Mouse (Mus musculus): ENCODE measurements around the gene Tmem238.
"Not testable (repeated sequence)": the region's sequence is repeated elsewhere in the genome, so short reads cannot be mapped to it uniquely, and the experiment has no call there.

Tmem238 gene

DNA sequence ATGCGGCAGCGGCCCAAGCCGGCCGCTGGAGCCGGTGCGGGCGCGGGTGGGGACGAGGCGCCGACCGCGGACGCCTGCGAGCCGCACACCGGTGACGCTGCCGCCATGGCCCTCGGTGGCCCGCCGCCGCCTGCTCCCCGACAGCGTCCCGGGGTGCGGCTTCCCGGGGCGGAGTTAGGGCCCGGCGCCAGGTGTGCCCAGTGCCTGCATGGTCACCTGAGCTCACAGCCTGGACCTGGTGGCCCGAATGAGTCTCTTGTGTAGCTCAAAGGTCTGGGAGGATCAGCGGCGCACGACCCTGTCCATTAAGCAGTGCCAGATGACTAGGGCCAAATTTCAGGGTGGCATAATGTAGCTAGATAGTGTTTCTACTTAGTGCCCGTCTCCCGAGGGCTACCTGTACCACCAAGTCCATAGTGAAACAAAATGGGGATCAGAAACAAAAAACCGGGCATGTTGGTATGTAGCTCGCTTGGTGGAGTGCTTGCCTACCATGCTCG, at the start of gene Tmem238:
Tmem238 (minus strand) TSS at position 221 of the 500 bp plus-strand sequence.
- peak; percentile 32 for DNase-seq (ENCODE audit: low spot score)

DNA sequence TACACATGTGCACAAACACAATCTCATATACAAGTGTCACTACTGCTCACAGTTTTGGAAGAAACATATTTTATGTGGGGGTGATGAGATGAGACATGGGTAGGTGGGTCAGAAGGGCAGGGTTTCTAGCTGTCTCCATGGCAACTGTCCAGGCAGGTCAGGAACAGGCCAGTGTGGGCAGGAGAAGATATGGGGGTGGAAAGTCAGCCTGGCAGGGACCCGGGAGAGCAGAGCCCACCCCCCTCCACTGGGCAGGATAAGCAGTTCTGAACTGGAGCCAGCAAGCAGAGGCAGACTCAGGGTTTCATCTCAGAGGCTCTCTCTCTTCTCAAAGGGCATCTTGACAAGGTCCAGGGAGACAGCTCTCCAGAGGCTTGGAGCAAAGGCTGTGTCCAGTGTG, 48.2 kb upstream of the Tmem238 start:
- DNase-seq (ENCODE audit: low spot score) = no peak

DNA sequence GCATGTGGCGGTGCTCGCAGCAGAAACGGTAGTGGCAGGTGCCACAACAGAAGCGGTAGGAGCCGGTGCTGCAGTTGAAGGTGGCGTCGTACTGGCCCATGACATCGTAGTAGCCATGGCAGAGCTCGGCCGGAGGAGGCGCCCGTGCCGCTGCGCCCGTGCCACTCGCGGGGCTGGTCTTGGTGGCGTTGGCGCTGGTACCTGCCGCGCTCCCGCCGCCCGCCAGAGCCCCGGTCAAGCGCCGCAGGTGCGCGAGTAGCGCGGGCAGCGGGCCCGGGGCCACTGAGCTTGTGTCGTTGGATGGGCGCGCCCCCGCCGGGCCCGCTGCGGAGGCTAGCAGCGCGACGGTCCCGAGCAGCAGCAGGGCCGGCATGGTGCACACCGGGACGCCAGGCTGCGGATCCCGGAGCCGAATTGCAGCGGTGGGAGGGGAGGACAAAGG, 46.9 kb upstream of the Tmem238 start:
- peak; percentile 80 for DNase-seq (ENCODE audit: low spot score)

DNA sequence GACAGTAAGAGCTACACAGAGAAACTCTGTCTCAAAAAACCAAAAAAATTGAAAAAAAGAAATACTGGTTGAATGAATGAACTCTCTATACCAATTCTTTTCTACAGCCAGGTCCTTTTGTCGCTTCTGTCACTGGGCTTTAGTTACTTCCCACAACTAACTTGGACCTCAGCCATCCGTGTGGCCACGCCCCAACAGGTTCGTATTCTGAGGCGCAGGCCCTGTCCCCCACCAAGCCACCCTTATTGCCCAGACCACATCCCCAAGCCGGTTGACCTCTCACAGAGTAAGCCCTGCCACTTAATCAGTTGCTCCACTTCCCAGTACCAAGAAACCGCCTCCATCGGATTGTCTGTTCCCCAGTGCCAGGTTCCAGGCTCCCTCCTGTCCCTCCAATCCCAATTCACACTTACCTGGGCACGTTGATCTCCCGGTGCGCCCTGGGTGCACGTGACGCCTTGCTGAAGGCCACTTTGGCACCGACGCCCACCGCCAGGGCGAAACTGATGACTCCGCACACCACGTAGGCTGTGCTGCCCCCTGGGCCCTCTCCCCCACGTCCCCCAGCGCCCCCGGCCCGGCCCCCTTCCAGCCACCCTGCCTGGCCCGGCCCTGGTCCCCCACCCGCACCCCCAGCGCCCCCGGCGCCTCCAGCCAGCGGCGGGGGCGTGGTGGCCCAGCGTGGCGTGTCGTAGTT, 46.3 kb upstream of the Tmem238 start:
- DNase-seq (ENCODE audit: low spot score) = no peak

DNA sequence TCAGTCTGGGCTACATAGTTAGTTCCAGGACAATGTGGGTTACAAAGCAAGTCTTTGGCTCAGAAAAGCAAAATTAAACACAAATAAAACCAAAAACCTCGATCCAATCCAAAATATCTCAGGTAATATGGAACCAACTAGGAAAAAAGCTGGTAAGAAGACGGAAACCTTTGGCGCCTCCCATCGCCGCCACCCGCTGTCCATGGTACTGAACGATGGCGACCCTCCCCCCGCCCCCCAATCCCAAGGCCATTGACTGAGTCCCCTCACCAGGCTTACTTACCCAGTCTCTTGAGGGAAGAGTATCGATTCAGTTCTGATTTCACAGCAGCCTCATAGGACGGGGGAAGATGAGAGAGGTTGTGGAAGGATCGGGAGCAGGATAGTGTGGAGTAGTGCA, 41.0 kb upstream of the Tmem238 start:
- peak; percentile 40 for DNase-seq (ENCODE audit: low spot score)

DNA sequence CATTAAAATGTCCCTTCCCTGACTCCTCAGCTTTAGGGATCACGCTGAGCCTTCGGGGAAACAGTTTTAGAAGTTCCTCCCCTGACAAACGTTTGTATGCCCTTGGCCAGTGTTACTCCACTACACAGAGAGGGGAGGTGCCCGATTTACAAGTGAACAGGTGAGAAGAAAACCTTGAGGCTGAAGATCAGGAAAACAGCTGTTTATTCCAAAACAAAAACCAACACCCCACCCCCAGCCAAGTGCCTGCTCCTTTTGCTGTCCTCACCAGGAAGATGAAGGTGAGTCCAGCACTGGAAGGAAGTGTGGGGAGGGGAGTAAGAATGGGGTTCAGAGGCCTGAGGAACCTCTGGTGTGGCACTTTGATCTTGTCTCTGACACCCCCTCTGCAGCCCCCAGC, 35.9 kb upstream of the Tmem238 start:
- DNase-seq (ENCODE audit: low spot score) = no peak

DNA sequence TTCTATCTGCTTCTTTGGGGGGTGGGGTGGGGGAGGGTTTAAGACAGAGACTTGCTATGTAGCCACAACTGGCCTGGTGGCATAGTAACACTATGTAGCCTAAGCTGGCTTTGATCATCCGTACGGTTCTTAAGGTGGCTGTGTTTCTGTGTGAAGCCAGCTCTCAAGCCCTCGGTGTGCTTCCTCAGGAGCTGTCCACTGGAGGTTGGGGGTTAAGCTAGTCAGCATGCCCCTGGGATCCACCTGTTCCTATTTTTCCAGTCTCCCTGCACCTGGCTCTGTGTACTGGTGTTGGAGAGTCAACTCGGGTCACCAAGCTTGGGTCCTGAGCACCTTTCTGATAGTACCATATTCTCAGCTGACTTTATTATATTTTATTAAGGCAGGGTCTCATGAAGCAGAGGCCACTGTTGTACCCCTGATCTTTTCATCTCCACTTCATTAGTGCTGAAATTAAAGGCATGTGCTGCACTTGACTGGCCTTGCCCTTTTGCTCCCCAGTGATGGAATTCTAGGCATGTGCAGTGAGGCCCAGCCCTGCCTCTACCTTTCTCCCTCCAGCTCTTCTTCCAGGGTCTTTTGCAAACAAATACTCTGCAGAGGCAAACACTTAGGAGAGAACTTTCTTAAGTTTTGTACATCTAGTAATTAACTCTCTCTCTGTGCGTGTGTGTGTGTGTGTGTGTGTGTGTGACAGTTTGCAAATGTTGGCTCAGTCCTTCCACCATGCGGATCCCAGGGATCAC, 32.9 kb upstream of the Tmem238 start:
- no peak for DNase-seq (ENCODE audit: low spot score)

DNA sequence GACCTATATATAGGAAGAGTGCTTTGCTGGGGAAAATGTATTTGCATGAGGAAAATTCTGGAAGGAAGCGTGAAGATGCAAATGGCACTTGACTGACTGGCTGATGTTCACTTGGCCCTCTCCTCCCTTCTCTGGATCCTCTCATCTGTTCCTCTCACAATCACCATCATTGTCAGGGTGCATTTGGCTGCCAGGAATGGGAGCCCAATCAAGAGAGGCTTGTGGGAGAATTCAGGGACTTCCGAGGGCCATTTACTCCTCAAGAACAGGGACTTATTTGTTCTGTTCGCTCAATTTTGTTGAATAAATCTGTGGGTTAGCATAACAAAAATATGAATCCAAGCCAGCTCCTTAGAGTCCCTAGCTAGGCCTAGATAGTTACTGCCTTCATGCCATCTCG, 32.2 kb upstream of the Tmem238 start:
- DNase-seq (ENCODE audit: low spot score) = no peak

DNA sequence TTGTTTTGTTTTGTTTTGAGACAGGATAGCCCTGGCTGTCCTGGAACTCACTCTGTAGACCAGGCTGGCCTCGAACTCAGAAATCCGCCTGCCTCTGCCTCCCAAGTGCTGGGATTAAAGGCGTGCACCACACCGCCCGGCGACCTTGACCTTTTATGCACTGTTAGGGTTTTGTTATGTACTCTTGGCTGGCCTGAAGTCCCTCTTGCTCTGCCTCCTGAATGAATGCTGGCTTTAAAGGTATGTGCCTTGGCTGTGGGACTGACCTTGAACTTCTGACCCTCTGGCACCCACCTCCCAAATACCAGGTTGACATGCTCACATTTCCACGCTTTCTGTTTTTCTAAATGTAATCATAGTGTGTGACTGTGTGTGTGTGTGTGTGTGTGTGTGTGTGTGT, 31.5 kb upstream of the Tmem238 start:
- not testable (repeated sequence) for DNase-seq (ENCODE audit: low spot score)

DNA sequence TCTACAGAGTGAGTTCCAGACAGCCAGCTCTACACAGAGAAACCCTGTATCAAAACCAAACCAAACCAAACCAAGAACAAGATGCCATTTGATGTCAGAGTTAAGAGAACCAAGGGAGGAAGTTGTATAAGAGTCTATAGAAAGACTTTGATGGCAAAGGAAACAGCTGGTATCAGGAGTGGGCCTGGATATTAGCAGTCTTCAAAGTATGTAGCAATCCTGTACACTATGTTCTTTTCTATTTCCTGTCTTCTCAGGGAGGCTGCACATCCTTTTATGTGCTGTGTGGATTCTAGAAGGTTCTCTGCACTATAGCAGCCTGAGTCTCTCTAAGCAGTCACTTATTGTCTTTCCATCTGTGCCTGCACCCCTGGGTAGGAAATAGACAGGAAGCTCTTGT, 27.1 kb upstream of the Tmem238 start:
- DNase-seq (ENCODE audit: low spot score) = no peak

DNA sequence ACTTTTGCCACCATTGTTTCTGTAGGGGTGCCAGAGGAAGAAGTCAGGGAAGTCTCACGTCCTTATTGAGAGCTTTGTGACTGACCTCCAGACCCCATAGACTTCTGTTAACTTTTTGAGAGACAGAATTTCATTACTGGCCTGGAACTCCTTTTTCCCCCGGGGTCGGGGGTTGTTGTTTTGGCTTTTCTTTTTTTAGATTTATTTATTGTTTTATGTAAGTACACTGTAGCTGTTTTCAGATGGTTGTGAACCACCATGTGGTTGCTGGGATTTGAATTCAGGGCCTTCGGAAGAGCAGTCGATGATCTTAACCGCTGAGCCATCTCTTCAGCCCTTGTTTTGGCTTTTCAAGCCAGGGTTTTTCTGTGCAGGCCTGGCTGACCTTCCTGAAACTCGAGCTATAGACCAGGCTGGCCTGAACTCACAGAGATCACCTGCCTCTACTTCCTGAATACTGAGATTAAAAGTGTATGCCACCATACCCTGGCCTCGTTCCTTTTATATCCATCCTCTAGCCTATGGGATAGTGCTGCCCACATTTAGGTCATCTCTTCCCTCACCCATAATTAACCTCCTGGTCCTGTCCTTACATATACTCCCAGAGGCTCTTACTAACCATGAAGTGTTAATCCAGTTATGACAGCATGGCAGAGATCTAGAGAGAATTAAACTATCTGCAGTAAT, 23.8 kb upstream of the Tmem238 start:
- DNase-seq (ENCODE audit: low spot score) = no peak

DNA sequence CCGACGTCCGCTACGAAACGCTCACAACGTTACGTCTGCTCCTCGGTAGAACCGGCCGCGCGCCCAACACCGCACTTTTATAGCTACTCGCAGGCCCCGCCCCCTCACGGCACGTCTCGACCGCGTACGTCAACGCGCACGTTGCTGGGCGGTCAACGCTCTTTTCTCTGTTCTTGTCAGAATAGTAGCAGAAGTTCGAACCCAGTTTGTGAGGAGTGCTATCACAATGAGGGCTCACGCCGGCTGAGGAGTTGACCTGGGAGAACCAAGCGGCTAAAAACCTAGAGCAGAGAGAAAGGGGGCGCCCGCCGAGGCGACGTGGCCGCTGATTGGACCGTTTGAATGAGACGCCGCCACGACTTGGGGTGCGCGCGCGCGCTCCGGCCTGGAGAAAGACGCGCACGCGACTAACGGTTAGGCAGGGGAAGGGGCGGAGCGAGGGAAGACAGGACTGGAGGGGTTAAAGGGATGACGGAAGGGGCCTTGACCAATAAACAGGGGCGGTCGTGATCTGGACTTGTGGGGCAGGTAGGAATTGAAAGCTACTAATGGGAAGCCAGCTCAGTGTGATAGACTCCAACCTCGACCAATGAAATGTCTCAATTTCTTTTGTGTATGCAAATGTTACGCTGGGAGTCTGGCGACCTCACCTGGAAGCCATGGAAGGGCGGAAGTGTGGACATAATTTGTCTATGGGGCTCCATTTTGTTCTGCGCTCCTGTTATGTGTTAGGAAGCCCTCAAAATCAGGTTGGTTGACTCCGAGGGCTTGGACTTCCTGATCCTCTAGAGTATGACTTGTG, 23.0 kb upstream of the Tmem238 start, which contains the start of gene Ube2s:
Ube2s (minus strand) TSS at position 288 of the 802 bp plus-strand sequence.
- peak; percentile 100 for DNase-seq (ENCODE audit: low spot score)

DNA sequence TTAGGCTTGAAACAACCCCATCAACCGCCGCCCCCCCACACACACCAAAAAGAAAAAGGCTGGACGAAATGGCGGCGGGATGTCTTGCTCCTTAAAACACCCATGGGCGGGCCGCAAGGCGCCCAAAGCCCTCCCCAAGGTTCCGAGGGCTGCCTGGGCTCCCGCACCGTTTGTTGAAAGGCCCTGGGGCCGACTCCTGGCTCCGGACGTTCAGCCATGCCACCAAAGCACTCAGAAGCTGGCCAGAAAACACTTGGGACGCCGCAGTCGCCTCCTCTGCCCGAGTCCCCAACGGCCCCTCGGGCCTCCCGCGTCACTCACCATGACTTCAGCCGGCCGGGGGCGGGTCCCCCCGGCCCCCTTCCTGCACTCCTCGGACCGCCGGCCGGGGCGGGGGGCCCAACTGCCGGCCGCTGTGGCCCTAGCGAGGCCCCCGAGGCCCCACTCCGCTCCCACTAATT, 22.4 kb upstream of the Tmem238 start:
- no peak for DNase-seq (ENCODE audit: low spot score)

DNA sequence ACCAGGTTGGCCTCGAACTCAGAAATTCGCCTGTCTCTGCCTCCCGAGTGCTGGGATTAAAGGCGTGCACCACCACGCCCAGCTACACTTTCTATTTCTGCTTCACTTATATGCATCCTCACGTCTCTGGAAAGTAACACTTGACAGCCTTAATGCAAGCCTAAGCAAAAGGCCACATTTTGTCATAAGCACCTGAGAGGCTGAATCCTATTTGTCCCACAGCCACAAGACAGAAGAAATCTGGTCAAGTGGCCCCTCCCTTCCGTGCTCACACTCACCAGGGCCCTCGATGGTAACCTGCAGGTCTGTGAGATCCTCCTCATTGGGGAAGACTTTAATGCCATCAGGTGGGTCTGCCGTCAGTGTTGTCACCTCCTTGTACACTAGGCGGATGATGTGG, 21.7 kb upstream of the Tmem238 start:
- not testable (repeated sequence) for DNase-seq (ENCODE audit: low spot score)

DNA sequence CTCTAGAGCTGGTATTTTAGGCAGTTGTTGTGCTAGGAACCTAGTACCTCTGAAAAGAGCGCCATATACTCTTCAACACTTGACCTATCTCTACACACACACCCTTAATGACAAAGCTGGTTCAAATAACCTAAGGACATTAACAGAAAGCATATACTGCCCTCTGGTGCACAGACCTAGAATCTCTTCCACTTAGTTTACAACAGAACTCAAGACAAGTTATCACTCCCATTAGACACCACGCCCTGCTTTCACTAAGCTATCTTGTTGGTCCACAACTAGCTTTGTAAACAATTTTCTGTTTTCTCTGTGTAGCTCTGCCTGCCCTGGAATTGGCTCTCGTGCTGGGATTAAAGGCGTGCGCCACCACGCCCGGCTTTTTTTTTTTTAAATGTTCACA, 17.3 kb upstream of the Tmem238 start:
- peak; percentile 60 for DNase-seq (ENCODE audit: low spot score)

DNA sequence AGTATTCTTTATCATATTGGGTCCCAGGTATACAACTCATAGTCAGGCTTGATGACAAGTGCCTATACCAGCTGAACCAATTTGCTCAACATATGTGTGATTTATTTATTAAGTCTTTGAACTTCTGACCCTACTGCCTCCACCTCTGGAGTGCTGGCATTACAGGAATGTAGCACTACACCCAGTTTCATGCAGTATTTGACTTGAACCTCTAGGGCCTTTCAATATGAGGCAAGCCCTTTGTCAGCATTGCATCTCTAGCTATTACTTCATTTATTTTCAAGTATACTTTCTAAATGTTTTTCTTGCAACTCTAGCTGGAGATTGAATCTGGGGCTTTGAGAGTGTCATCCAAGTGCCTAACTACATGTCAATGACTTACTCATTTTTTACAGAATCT, 12.8 kb upstream of the Tmem238 start:
- no peak for DNase-seq (ENCODE audit: low spot score)

DNA sequence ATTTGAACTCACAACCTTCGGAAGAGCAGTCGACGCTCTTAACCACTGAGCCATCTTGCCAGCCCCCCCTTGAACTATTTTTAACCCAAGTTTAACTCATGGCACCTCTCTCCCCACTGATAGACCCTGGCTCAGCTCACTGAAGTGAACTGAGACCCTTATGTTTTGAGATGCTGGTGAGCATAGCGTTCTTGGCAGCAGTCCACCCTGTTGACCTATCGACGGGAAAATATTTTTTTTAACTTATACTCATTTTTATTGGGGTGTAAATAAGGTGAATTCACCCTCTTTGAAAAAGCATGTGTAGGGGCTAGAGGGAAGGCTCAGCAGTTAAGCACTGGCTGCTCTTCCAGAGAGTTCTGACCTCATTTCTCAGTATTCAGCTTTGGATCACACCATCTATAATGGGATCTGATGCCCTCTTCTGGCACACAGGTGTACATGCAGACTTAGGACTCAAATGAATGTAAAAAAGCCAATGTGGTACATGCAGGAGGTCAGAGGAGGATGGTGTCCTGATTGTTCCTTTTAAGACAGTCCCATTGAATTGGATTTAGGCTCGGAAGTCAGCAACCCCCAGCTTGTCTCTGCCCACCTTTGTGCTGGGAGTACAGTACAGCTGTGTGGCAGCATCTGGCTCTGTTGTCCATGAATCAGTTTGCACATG, 6.4 kb upstream of the Tmem238 start:
- DNase-seq (ENCODE audit: low spot score) = peak; percentile 67

DNA sequence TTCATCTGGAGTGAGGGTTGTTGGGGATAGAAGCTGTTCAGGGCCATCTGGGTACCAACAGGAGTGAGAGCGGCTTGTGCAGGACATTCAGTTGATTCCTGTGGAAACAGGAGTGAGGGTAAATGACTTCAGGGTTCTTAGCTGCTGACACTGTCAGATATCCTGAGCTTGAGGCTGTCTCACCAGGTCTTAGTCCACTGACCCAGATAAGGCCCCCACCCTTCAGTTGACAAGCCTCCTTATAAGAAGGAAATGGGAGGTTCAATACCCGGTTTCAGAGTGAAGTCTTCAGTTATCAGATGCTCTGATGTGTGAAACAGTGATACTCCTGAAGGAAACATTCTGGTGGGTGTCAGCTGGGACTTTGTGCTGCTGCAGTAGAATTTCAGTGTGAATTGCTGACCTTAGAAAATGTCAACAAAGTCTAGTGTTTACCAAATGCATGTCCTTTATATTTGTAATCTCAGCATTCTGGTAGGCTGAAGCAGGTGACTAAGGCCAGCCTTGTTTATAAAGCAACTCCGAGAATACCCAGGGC, 5.2 kb upstream of the Tmem238 start:
- DNase-seq (ENCODE audit: low spot score) = no peak

DNA sequence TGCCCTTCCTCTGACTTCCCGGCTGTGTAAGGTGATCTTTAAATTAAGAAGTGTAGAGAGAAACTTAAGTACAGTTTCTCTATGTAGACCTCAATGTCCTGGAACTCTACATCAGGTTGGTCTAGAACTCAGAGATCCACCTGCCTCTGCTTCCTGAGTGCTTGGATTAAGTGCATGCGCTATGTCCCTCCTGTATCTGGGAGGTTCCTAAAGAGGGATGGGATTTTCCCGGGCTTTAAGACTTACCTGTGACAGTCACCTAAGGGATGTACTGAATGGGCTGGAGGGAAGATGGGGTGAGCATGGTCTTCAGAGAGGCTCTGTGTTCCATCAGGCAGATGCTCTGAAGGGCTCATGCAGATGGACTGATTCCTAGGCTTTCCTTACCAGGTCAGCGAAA, 4.2 kb upstream of the Tmem238 start:
- no peak for DNase-seq (ENCODE audit: low spot score)

DNA sequence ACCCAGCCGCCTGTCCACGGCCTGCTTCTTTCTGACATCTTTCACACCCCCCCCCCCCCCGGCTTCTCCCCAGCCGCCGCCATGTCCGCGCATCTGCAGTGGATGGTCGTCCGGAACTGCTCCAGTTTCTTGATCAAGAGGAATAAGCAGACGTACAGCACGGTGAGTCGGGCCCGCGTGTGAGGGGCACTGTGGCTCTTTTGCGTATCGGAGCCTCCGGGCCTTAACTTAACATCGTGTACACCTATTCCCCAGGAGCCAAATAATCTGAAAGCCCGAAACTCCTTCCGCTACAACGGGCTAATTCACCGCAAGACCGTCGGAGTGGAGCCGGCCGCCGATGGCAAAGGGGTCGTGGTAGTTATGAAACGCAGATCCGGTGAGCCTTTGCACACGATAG, 3.8 kb upstream of the Tmem238 start:
- DNase-seq (ENCODE audit: low spot score) = not testable (repeated sequence)
